Mouse (Mus musculus) erythroblast, embryonic 14.5 days (primary cell): Measurements from ENCODE around the gene Ripply1.

ENCODE experiments used
- GATA1 ChIP-seq: IDR thresholded peaks from 2 replicates; pipeline ENCODE4 v1.6.1; 2012; ENCODE audit warnings: low read length, inconsistent platforms, mixed read lengths
- TAL1 ChIP-seq: IDR thresholded peaks from 3 replicates; pipeline ENCODE4 v1.6.1; 2012; ENCODE audit warnings: low read length, inconsistent platforms, mixed read lengths

GRCm38 (mm10) chrX:139808085-139808484, 25.9 kb upstream of the Ripply1 start:
- TF ChIP-seq GATA1, result no peak
- no peak for TF ChIP-seq TAL1
